Mouse (Mus musculus) stomach, embryonic 14.5 days (tissue): ENCODE measurements at regions not wholly inside any gene's neighbourhood (a gene's known extent, or its start where the extent isn't known, plus 50 kb on each side); places are given as distances from the start of the nearest gene placed in this dataset.

Experiments used
- ATAC-seq: fragments of 200-750 bp; cut with Nextera tagmentation; 2 replicates; pipeline ENCODE4 v1.8.0; 2017; ENCODE audit warnings: low read depth, moderate TSS enrichment; ENCODE audit not compliant: insufficient number of reproducible peaks, insufficient read depth, low FRiP score
- H3K27ac ChIP-seq: fragments of 300-500 bp; sonication (generic); 2 replicates; pipeline ENCODE4 v1.5.1; 2014; ENCODE audit warnings: mild to moderate bottlenecking, low read length, moderate library complexity, mixed read lengths
- H3K27me3 ChIP-seq: fragments of 300-500 bp; sonication (generic); 2 replicates; pipeline ENCODE4 v1.6.1; 2014; ENCODE audit warnings: low read length, control low read depth, mixed read lengths; ENCODE audit not compliant: control insufficient read depth, insufficient read depth
- H3K36me3 ChIP-seq: fragments of 300-500 bp; sonication (generic); 2 replicates; pipeline ENCODE4 v1.6.1; 2014; ENCODE audit warnings: mild to moderate bottlenecking, control low read depth, low read length, moderate library complexity, mixed read lengths; ENCODE audit not compliant: control insufficient read depth, insufficient read depth
- H3K4me1 ChIP-seq: fragments of 300-500 bp; sonication (generic); 2 replicates; pipeline ENCODE4 v1.6.1; 2014; ENCODE audit warnings: low read length, control low read depth, mixed read lengths; ENCODE audit not compliant: control insufficient read depth, insufficient read depth
- H3K4me2 ChIP-seq: fragments of 300-500 bp; sonication (generic); replicated peaks from 2 replicates; pipeline ENCODE4 v1.6.1; 2014; ENCODE audit warnings: low read depth, low read length, control low read depth
- H3K4me3 ChIP-seq: fragments of 300-500 bp; sonication (generic); 2 replicates; pipeline ENCODE4 v1.5.1; 2014; ENCODE audit warnings: low read depth, low read length, control low read depth
- H3K9ac ChIP-seq: fragments of 300-500 bp; sonication (generic); replicated peaks from 2 replicates; pipeline ENCODE4 v1.6.1; 2014; ENCODE audit warnings: low read depth, mild to moderate bottlenecking, control low read depth, low read length, moderate library complexity, mixed read lengths
- H3K9me3 ChIP-seq: fragments of 300-500 bp; sonication (generic); 2 replicates; pipeline ENCODE4 v1.6.1; 2016; ENCODE audit warnings: low read depth, low read length, control low read depth; ENCODE audit not compliant: control insufficient read depth
- WGBS: fragments of 180-500 bp; shearing (Covaris S2); extraction: QIAGEN DNeasy Blood & Tissue Kit; methylation state at CpG from one replicate; pipeline ENCODE4 v1.1.7; 2014; 5-methylcytosine and 5-hydroxymethylcytosine counted together

GRCm38 (mm10) chr6:127358805-127359204, 87.8 kb upstream of the Parp11 start:
- 40% methylated on average over 5 of the region's 5 CpGs for WGBS
- H3K9me3 ChIP-seq: no peaks in the 10 kb centered on the region
- ATAC-seq: no peak
- peaks cover 10% of the 10 kb centered on the region for H3K4me1 ChIP-seq
- no peak overlapping the region for H3K9ac ChIP-seq
- H3K4me3 ChIP-seq: no peak overlapping the region
- H3K27ac ChIP-seq: peak overlapping the region; percentile 49; the same call in 1 of the 2 replicates
- H3K36me3 ChIP-seq: no peaks in the 10 kb centered on the region
- no peaks in the 10 kb centered on the region for H3K27me3 ChIP-seq
- H3K4me2 ChIP-seq: no peak overlapping the region

DNA sequence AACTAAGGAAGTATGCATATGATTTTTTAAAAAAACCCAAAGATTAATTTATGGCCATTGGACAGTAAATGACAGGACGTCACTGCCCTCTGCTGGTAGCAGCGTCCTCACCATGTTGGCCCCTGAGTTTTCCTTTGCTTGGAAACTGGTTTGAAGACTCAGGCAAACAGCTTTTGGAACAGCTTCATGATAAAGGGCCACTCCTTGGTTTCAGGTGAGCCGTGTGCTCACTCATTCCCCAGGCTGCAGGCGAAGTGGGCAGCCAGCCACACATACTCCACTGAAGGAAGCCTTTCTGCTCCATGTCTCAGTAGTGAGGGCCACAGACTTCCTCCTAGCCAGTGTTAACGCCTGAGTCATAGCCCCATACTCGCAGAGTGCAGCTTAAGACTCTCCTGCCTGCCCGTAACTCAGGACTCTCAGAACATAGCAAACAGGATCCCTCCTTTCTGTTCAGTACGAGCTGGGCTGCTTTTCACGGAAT, 87.2 kb upstream of the Parp11 start:
- Histone ChIP-seq H3K4me2 (no peak overlapping the region), H3K9ac (no peak overlapping the region), H3K9me3 (no peaks in the 10 kb centered on the region), H3K4me3 (no peak overlapping the region), H3K27ac (peak overlapping the region; percentile 28; the same call in 1 of the 2 replicates), H3K27me3 (no peaks in the 10 kb centered on the region), H3K4me1 (peaks cover 10% of the 10 kb centered on the region), H3K36me3 (no peaks in the 10 kb centered on the region)
- ATAC-seq: peak; percentile 66
- 33% methylated on average over 9 of the region's 9 CpGs for WGBS

GRCm38 (mm10) chr6:127362166-127362565, 84.5 kb upstream of the Parp11 start:
- Histone ChIP-seq H3K36me3 (no peaks in the 10 kb centered on the region), H3K4me3 (no peak overlapping the region), H3K9me3 (no peaks in the 10 kb centered on the region), H3K9ac (no peak overlapping the region), H3K4me2 (no peak overlapping the region), H3K27me3 (no peaks in the 10 kb centered on the region), H3K4me1 (peaks cover 17% of the 10 kb centered on the region), H3K27ac (no peak overlapping the region)
- ATAC-seq: no peak
- 86% methylated on average over 5 of the region's 5 CpGs for WGBS

DNA sequence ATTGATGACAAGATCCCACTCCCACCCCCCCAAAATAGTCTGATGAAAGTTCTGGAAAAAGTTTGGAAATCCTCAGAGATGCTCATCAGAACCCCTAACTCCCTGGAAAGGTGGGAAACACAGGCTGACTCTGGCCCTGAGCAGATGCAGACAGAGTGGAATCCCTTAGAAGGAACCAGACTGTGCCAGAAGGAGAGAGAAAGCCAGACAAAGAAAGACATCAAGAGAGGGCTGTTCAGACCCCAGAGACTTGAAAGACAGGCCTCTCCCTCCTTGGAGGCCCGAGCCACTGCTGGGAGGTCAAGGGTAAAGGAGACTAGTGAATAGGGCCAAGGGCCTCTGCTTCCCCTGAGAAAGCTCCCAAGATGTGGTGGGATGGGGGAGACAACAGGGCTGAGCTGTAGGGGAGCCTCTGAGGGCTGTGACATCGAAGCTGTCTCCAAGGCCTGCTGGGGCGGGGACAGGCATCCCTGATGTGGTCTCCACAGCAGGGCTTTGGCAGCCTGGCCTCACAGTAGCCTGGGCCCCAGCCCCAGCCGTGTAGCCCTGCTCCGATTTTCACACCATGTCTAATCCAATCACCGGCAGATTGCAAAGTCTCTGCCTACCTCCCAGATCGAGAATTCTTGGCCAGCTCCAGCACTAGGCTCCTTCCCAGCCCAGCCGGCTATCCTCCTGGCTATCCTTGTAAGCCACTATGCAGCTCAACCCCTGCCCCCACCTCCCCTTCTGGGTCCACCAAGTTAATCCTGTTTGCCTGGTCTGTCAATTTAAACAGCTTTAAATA, 83.5 kb upstream of the Parp11 start:
- Histone ChIP-seq H3K4me2 (no peak overlapping the region), H3K27me3 (no peaks in the 10 kb centered on the region), H3K4me1 (peaks cover 17% of the 10 kb centered on the region), H3K9ac (no peak overlapping the region), H3K9me3 (no peaks in the 10 kb centered on the region), H3K4me3 (no peak overlapping the region), H3K36me3 (no peaks in the 10 kb centered on the region), H3K27ac (no peak overlapping the region)
- no peak for ATAC-seq
- WGBS: 19% methylated on average over 8 of the region's 8 CpGs

- no peak for ATAC-seq
- WGBS: 30% methylated on average over 7 of the region's 7 CpGs
Measured at GRCm38 (mm10) chr6:127363871-127364590, 82.6 kb upstream of the Parp11 start.

DNA sequence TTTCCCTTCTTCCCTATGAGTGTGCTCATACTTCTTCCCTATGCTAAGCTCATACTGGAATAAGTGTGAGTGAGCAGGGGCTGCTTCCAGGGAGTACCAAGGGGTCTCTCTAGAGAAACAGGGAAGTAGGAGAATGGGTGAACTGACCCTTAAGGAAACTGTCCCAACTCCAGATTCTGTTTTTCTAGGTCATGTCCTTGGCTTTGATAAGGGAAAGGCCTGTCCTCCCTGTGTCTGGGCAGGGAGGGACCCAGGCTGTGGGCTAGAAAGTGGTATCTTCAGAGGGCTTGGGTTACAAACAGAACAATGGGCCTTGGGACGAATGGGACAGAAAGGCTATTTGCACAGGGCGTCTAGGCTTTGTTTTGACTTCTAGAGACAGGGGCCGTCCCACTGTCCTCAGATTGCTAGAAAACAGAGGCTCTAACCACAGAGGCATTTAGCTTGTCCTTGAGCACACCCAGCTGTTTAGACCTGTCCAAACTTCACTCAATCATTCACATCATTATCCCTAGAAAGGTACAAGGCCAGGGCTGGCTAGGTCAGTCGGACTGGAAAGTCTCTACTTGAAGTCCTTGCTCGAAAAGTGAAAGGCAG, 82.0 kb upstream of the Parp11 start:
- 33% methylated on average over 5 of the region's 5 CpGs for WGBS
- Histone ChIP-seq H3K27ac (no peak overlapping the region), H3K4me1 (peaks cover 17% of the 10 kb centered on the region), H3K9ac (no peak overlapping the region), H3K27me3 (no peaks in the 10 kb centered on the region), H3K9me3 (no peaks in the 10 kb centered on the region), H3K36me3 (no peaks in the 10 kb centered on the region), H3K4me3 (no peak overlapping the region), H3K4me2 (no peak overlapping the region)
- ATAC-seq: no peak

More at GRCm38 (mm10) chr6:127363871-127364590, 82.6 kb upstream of the Parp11 start:
- H3K4me1 ChIP-seq: peaks cover 17% of the 10 kb centered on the region
- no peaks in the 10 kb centered on the region for H3K27me3 ChIP-seq
- no peak overlapping the region for H3K4me3 ChIP-seq
- H3K27ac ChIP-seq: no peak overlapping the region
- H3K9me3 ChIP-seq: no peaks in the 10 kb centered on the region
- no peak overlapping the region for H3K4me2 ChIP-seq
- H3K9ac ChIP-seq: no peak overlapping the region
- H3K36me3 ChIP-seq: no peaks in the 10 kb centered on the region

GRCm38 (mm10) chr6:127365246-127365645, 81.4 kb upstream of the Parp11 start:
- Histone ChIP-seq H3K27me3 (no peaks in the 10 kb centered on the region), H3K27ac (0 out of 2 replicates have a peak overlapping the region, but pooled peaks have one; percentile 33), H3K9ac (no peak overlapping the region), H3K4me3 (no peak overlapping the region), H3K4me1 (peaks cover 17% of the 10 kb centered on the region), H3K36me3 (no peaks in the 10 kb centered on the region), H3K9me3 (no peaks in the 10 kb centered on the region), H3K4me2 (no peak overlapping the region)
- 25% methylated on average over 7 of the region's 7 CpGs for WGBS
- ATAC-seq: no peak

- H3K4me2 ChIP-seq: no peak overlapping the region
- no peak overlapping the region for H3K9ac ChIP-seq
- no peaks in the 10 kb centered on the region for H3K36me3 ChIP-seq
Measured at GRCm38 (mm10) chr6:127365651-127366050, 81.0 kb upstream of the Parp11 start.

More at GRCm38 (mm10) chr6:127365651-127366050, 81.0 kb upstream of the Parp11 start:
- WGBS: 33% methylated on average over 2 of the region's 2 CpGs
- peaks cover 17% of the 10 kb centered on the region for H3K4me1 ChIP-seq
- no peaks in the 10 kb centered on the region for H3K9me3 ChIP-seq
- H3K4me3 ChIP-seq: no peak overlapping the region
- ATAC-seq: no peak
- H3K27me3 ChIP-seq: no peaks in the 10 kb centered on the region
- 0 out of 2 replicates have a peak overlapping the region, but pooled peaks have one; percentile 33 for H3K27ac ChIP-seq
